In the genomic region with DNA sequence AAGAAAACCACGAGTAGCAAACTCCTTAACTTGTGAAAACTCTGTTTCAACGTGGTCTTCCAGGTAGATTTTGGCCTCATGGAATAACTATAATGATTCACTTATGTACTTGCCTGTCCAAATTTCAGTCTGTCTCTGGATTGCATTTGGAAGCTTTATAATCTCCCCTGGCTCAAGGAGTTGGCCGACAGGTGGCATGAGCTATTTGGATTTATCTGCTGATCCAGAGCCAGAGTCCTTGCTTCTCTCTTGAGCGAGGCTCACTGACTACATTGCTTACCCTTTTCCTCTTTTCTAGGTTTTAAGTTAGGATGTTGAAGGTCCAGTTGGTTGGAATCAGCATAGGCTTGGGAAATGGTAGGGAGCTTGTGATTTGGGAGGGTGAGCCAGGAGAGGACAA, we compare ENCODE assay signal across 12 mouse cellular contexts.
"Had no signal": no experiment of that assay in that cellular context is flagged by ENCODE, and none has a peak within 500 bp of the region (broad histone marks: within the 10 kb centered on the region; RNA-seq: fewer than 3 reads in every experiment).

No protein-coding gene starts in this region.

- H3K36me3 ChIP-seq: limb, embryonic 13.5 days; liver, embryonic 15.5 days; midbrain, embryonic 10.5 days; neural tube, embryonic 15.5 days had no signal

- H3K27ac ChIP-seq: left cerebral cortex, adult 2 months; limb, embryonic 13.5 days; liver, embryonic 15.5 days; midbrain, embryonic 10.5 days; neural tube, embryonic 15.5 days; stomach, postnatal 0 days had no signal

- H3K9me3 ChIP-seq: limb, embryonic 13.5 days; liver, embryonic 15.5 days; midbrain, embryonic 10.5 days; neural tube, embryonic 15.5 days had no signal

- DNase-seq: kidney, postnatal 25 days; lung, adult 2 months; lung, postnatal 4 days; midbrain, embryonic 14.5 days had no signal

- H3K4me2 ChIP-seq: limb, embryonic 13.5 days; liver, embryonic 15.5 days; neural tube, embryonic 15.5 days had no signal

- H3K27me3 ChIP-seq: limb, embryonic 13.5 days; liver, embryonic 15.5 days; neural tube, embryonic 15.5 days had no signal

- H3K4me1 ChIP-seq: limb, embryonic 13.5 days; liver, embryonic 15.5 days; midbrain, embryonic 10.5 days; neural tube, embryonic 15.5 days had no signal

- H3K4me3 ChIP-seq: left cerebral cortex, adult 2 months; limb, embryonic 13.5 days; liver, embryonic 15.5 days; midbrain, embryonic 10.5 days; myocyte; neural tube, embryonic 15.5 days had no signal

- ATAC-seq: lung, postnatal 0 days had no signal

- H3K9ac ChIP-seq: limb, embryonic 13.5 days; liver, embryonic 15.5 days; neural tube, embryonic 15.5 days had no signal
